Mouse (Mus musculus) MEL (cell line): ENCODE results near the gene Fgfr2. TPM values are rescaled to one million over a fixed set of nuclear protein-coding genes. Genes with fewer than 3 reads are reported as not detected.

Source experiments
- DNase-seq: peaks from one replicate; pipeline ENCODE4 v3.0.0; 2011; ENCODE audit warnings: low read depth, low spot score
- H3K27ac ChIP-seq: 2 replicates; pipeline ENCODE4 v1.5.1; 2012; ENCODE audit warnings: low read depth, mild to moderate bottlenecking, control low read depth, low read length, moderate library complexity; ENCODE audit not compliant: control insufficient read depth
- H3K27me3 ChIP-seq, 2 experiments: fragments of 150-350 bp in 1 of 2; sonication (generic) in 1 of 2; 2 replicates each; pipeline ENCODE4 v1.6.1; 2012; ENCODE audit warnings: low read length in 2 of 2, mild to moderate bottlenecking in 2 of 2, improper control_type of control experiment in 1 of 2, moderate library complexity in 1 of 2; ENCODE audit not compliant: insufficient read depth in 2 of 2, control insufficient read depth in 1 of 2
- H3K36me3 ChIP-seq, 2 experiments: 2 replicates each; pipeline ENCODE4 v1.6.1; 2012 to 2014; ENCODE audit warnings: low read length in 2 of 2, improper control_type of control experiment in 1 of 2, inconsistent platforms in 1 of 2, mild to moderate bottlenecking in 1 of 2; ENCODE audit not compliant: insufficient read depth in 2 of 2, control insufficient read depth in 1 of 2
- H3K4me1 ChIP-seq, 2 experiments: fragments of 150-350 bp in 1 of 2; sonication (generic) in 1 of 2; 2 replicates each; pipeline ENCODE4 v1.6.1; 2012; ENCODE audit warnings: low read length in 2 of 2, improper control_type of control experiment in 1 of 2, mild to moderate bottlenecking in 1 of 2; ENCODE audit not compliant: insufficient read depth in 2 of 2, control insufficient read depth in 1 of 2
- H3K4me3 ChIP-seq, 2 experiments: fragments of 150-350 bp in 1 of 2; sonication (generic) in 1 of 2; 2 replicates each; pipeline ENCODE4 v1.5.1; 2012; ENCODE audit warnings: low read depth in 2 of 2, low read length in 2 of 2, mild to moderate bottlenecking in 2 of 2, moderate library complexity in 2 of 2, control low read depth in 1 of 2, improper control_type of control experiment in 1 of 2; ENCODE audit not compliant: control insufficient read depth in 1 of 2, insufficient read depth in 1 of 2
- H3K79me2 ChIP-seq: 2 replicates; pipeline ENCODE4 v1.6.1; 2012; ENCODE audit warnings: mild to moderate bottlenecking, low read length, moderate library complexity; ENCODE audit not compliant: control insufficient read depth, poor library complexity, insufficient read depth
- H3K9ac ChIP-seq: 2 replicates; pipeline ENCODE4 v1.6.1; 2012; ENCODE audit warnings: low read depth, mild to moderate bottlenecking, control low read depth, low read length, moderate library complexity; ENCODE audit not compliant: control insufficient read depth, poor library complexity, severe bottlenecking
- H3K9me3 ChIP-seq: fragments of 150-350 bp; sonication (generic); replicated peaks from 2 replicates; pipeline ENCODE4 v1.6.1; 2012; ENCODE audit warnings: mild to moderate bottlenecking, low read length, improper control_type of control experiment, moderate library complexity; ENCODE audit not compliant: insufficient read depth
- ELF1 ChIP-seq: IDR thresholded peaks from 2 replicates; pipeline ENCODE4 v1.6.1; 2014; ENCODE audit warnings: low read depth, mild to moderate bottlenecking, inconsistent platforms, low read length, improper control_type of control experiment, moderate library complexity
- EP300 ChIP-seq, 2 experiments: IDR thresholded peaks; 2 replicates each; pipeline ENCODE4 v1.6.1; 2011; ENCODE audit warnings: improper control_type of control experiment in 2 of 2, low read length in 2 of 2, low read depth in 1 of 2, mild to moderate bottlenecking in 1 of 2
- ETS1 ChIP-seq: IDR thresholded peaks from 2 replicates; pipeline ENCODE4 v1.6.1; 2012; ENCODE audit warnings: low read depth, mild to moderate bottlenecking, inconsistent platforms, low read length, improper control_type of control experiment, moderate library complexity
- HCFC1 ChIP-seq: IDR thresholded peaks from 2 replicates; pipeline ENCODE4 v1.6.1; 2012; ENCODE audit warnings: low read depth, mild to moderate bottlenecking, inconsistent platforms, low read length, improper control_type of control experiment, moderate library complexity
- KAT2A ChIP-seq: conservative IDR thresholded peaks from 2 replicates; pipeline ENCODE4 v1.6.1; 2012; ENCODE audit warnings: low read depth, low read length, improper control_type of control experiment, inconsistent platforms
- MAX ChIP-seq: IDR thresholded peaks from 2 replicates; pipeline ENCODE4 v1.6.1; 2011; ENCODE audit warnings: low read length, improper control_type of control experiment
- MAZ ChIP-seq: IDR thresholded peaks from 2 replicates; pipeline ENCODE4 v1.6.1; 2012; ENCODE audit warnings: low read depth, mild to moderate bottlenecking, inconsistent platforms, low read length, improper control_type of control experiment
- MEF2A ChIP-seq: IDR thresholded peaks from 2 replicates; pipeline ENCODE4 v1.6.1; 2014; ENCODE audit warnings: low read depth, mild to moderate bottlenecking, inconsistent platforms, low read length, improper control_type of control experiment; ENCODE audit not compliant: poor library complexity, insufficient replicate concordance, severe bottlenecking; ENCODE audit errors: extremely low read depth
- MXI1 ChIP-seq: IDR thresholded peaks from 2 replicates; pipeline ENCODE4 v1.6.1; 2011; ENCODE audit warnings: mild to moderate bottlenecking, low read depth, low read length, improper control_type of control experiment
- MYB ChIP-seq: IDR thresholded peaks from 2 replicates; pipeline ENCODE4 v1.6.1; 2011; ENCODE audit warnings: mild to moderate bottlenecking, low read depth, low read length, improper control_type of control experiment
- MYC ChIP-seq: IDR thresholded peaks from 2 replicates; pipeline ENCODE4 v1.6.1; 2011; ENCODE audit warnings: low read depth, mild to moderate bottlenecking, low read length, improper control_type of control experiment, moderate library complexity
- NELFE ChIP-seq: IDR thresholded peaks from 2 replicates; pipeline ENCODE4 v1.6.1; 2011; ENCODE audit warnings: low read depth, low read length, improper control_type of control experiment
- NRF1 ChIP-seq: IDR thresholded peaks from 2 replicates; pipeline ENCODE4 v1.6.1; 2014; ENCODE audit warnings: low read depth, mild to moderate bottlenecking, inconsistent platforms, low read length, improper control_type of control experiment, moderate library complexity; ENCODE audit not compliant: poor library complexity, insufficient read depth, severe bottlenecking
- POLR2A ChIP-seq, 2 experiments: IDR thresholded peaks; 2 replicates each; pipeline ENCODE4 v1.6.1; 2011 to 2012; ENCODE audit warnings: low read length in 2 of 2, mild to moderate bottlenecking in 2 of 2, control low read depth in 1 of 2, improper control_type of control experiment in 1 of 2, low read depth in 1 of 2, moderate library complexity in 1 of 2; ENCODE audit not compliant: control insufficient read depth in 1 of 2, insufficient read depth in 1 of 2, poor library complexity in 1 of 2
- POLR2AphosphoS5 ChIP-seq: IDR thresholded peaks from 2 replicates; pipeline ENCODE4 v1.6.1; 2012; ENCODE audit warnings: low read depth, borderline replicate concordance, mild to moderate bottlenecking, inconsistent platforms, low read length, moderate library complexity, mixed read lengths
- RCOR1 ChIP-seq: IDR thresholded peaks from 2 replicates; pipeline ENCODE4 v1.6.1; 2012; ENCODE audit warnings: low read depth, mild to moderate bottlenecking, inconsistent platforms, low read length, improper control_type of control experiment
- SIN3A ChIP-seq: IDR thresholded peaks from 2 replicates; pipeline ENCODE4 v1.6.1; 2012; ENCODE audit warnings: low read length, improper control_type of control experiment, inconsistent platforms
- TAL1 ChIP-seq: IDR thresholded peaks from 2 replicates; pipeline ENCODE4 v1.6.1; 2012; ENCODE audit warnings: mild to moderate bottlenecking, inconsistent platforms, low read length, moderate library complexity, mixed read lengths
- TBP ChIP-seq: IDR thresholded peaks from 2 replicates; pipeline ENCODE4 v1.8.0; 2011; ENCODE audit warnings: low read depth, low read length, improper control_type of control experiment
- TCF12 ChIP-seq: IDR thresholded peaks from 2 replicates; pipeline ENCODE4 v1.6.1; 2014; ENCODE audit warnings: low read depth, mild to moderate bottlenecking, inconsistent platforms, low read length, improper control_type of control experiment, moderate library complexity
- USF1 ChIP-seq: IDR thresholded peaks from 2 replicates; pipeline ENCODE4 v1.6.1; 2014; ENCODE audit warnings: low read depth, mild to moderate bottlenecking, inconsistent platforms, low read length, improper control_type of control experiment, moderate library complexity
- USF2 ChIP-seq, 2 experiments: IDR thresholded peaks; 2 replicates each; pipeline ENCODE4 v1.6.1; 2011 to 2012; ENCODE audit warnings: improper control_type of control experiment in 2 of 2, low read length in 2 of 2, borderline replicate concordance in 1 of 2, inconsistent platforms in 1 of 2, low read depth in 1 of 2, mild to moderate bottlenecking in 1 of 2; ENCODE audit not compliant: insufficient read depth in 1 of 2
- ZC3H11A ChIP-seq: IDR thresholded peaks from 2 replicates; pipeline ENCODE4 v1.6.1; 2012; ENCODE audit warnings: low read depth, mild to moderate bottlenecking, inconsistent platforms, low read length, improper control_type of control experiment
- ZNF384 ChIP-seq: IDR thresholded peaks from 2 replicates; pipeline ENCODE4 v1.6.1; 2012; ENCODE audit warnings: low read depth, mild to moderate bottlenecking, inconsistent platforms, low read length, improper control_type of control experiment
- polyA plus RNA-seq, 2 experiments: library from polyadenylated mRNA; stranded (reverse) in 1 of 2; unstranded in 1 of 2; fragments of >175 nt in 1 of 2; fragments of >200 nt in 1 of 2; gene quantifications; 2 replicates each; pipeline versions ENCODE4 v1.2.1 to v1.2.4; 2012; ENCODE audit warnings: low replicate concordance in 2 of 2, low read depth in 1 of 2; ENCODE audit not compliant: insufficient read length in 2 of 2, insufficient read depth in 1 of 2, missing spikeins in 1 of 2
- total RNA-seq: library from RNA; depleted of rRNA; stranded (reverse); fragments of 300-350 nt; gene quantifications from 2 replicates; pipeline ENCODE4 v1.2.3, GENCODE M21; 2012

The Fgfr2 gene
- total and polyA plus RNA-seq, 3 experiments = not detected

GRCm38 (mm10) chr7:130903505-130904074, 2219.6 kb downstream of the Fgfr2 start (continued):
- TF ChIP-seq KAT2A (peak; percentile 45; the same call in 1 of the 2 replicates), MYB (no peak)
- TF ChIP-seq, all 39 proteins: peak for 23

- peak overlapping the region; percentile 61 for H3K9ac ChIP-seq
- H3K79me2 ChIP-seq = peaks cover 6% of the 10 kb centered on the region
- H3K27me3 ChIP-seq = no peaks in the 10 kb centered on the region
- H3K4me3 ChIP-seq = peak overlapping the region; percentile 71
- H3K4me1 ChIP-seq = peaks cover 22 to 24% of the 10 kb centered on the region in 2 experiments
- no peaks in the 10 kb centered on the region for H3K9me3 ChIP-seq
- DNase-seq = peak; percentile 72
- H3K36me3 ChIP-seq = peaks cover 0 to 31% of the 10 kb centered on the region in 2 experiments; a peak in 3 of 4 replicates
- H3K27ac ChIP-seq = peak overlapping the region; percentile 92
- TF ChIP-seq RCOR1 (no peak), MAX (no peak), MYC (0 out of 2 replicates have a peak, but pooled peaks have one; percentile 6), USF1 (peak; percentile 72), MXI1 (peak; percentile 67), NELFE (no peak), MEF2A (no peak), ETS1 (no peak), TBP (no peak), NRF1 (no peak), USF2 (IDR thresholded peaks at IDR 0.05; ENCODE audit: borderline replicate concordance in 1 of 2, insufficient read depth in 1 of 2, low read depth in 1 of 2, low read length in 2 of 2) (0 out of 4 replicates have a peak, but pooled peaks of 1 of the 2 experiments have one; percentile 1)
Measured at GRCm38 (mm10) chr7:130902929-130903328, 2220.2 kb downstream of the Fgfr2 start.

- Histone ChIP-seq H3K27ac (peak overlapping the region; percentile 99), H3K9ac (peak overlapping the region; percentile 76), H3K9me3 (no peaks in the 10 kb centered on the region), H3K27me3 (no peaks in the 10 kb centered on the region), H3K4me3 (peak overlapping the region; percentile 58 to 79), H3K36me3 (peaks cover 0 to 23% of the 10 kb centered on the region in 2 experiments; a peak in 2 of 4 replicates), H3K4me1 (peaks cover 14 to 15% of the 10 kb centered on the region in 2 experiments), H3K79me2 (no peaks in the 10 kb centered on the region; the same call in 1 of the 2 replicates)
- no peak for TF ChIP-seq NRF1
- TF ChIP-seq MAZ = 0 out of 2 replicates have a peak, but pooled peaks have one; percentile 48
- peak; percentile 60; the same call in 1 of the 2 replicates for TF ChIP-seq ELF1
- TF ChIP-seq TBP = peak; percentile 16; the same call in 1 of the 2 replicates
- TF ChIP-seq ZC3H11A = no peak
- TF ChIP-seq HCFC1 = peak; percentile 44
- TF ChIP-seq NELFE = peak; percentile 63
- TF ChIP-seq RCOR1 = peak; percentile 33; the same call in 1 of the 2 replicates
- TF ChIP-seq ETS1 = peak; percentile 44
- no peak for TF ChIP-seq POLR2AphosphoS5
- 0 out of 2 replicates have a peak, but pooled peaks have one; percentile 15 for TF ChIP-seq TCF12
- peak in 1 of 2 experiments; percentile 70; a peak in 3 of 4 replicates for TF ChIP-seq EP300 (IDR thresholded peaks at IDR 0.05; ENCODE audit: low read depth in 1 of 2, low read length in 2 of 2)
- TF ChIP-seq MYC = peak; percentile 70; the same call in 1 of the 2 replicates
- TF ChIP-seq TAL1 = no peak
- peak in 1 of 2 experiments; percentile 54; a peak in 2 of 4 replicates for TF ChIP-seq POLR2A (IDR thresholded peaks at IDR 0.05; ENCODE audit: control insufficient read depth in 1 of 2, insufficient read depth in 1 of 2, low read depth in 1 of 2, low read length in 2 of 2, poor library complexity in 1 of 2)
- 0 out of 2 replicates have a peak, but pooled peaks have one; percentile 26 for TF ChIP-seq KAT2A
- TF ChIP-seq SIN3A = peak; percentile 80
- TF ChIP-seq MAX = peak; percentile 44; the same call in 1 of the 2 replicates
- TF ChIP-seq ZNF384 = peak; percentile 89
- DNase-seq = peak; percentile 85
Measured at GRCm38 (mm10) chr7:130900233-130900848, 2222.8 kb downstream of the Fgfr2 start.
